Comparison of ENCODE assay signal across 8 mouse cellular contexts in genomic region chr1:97038548-97038947, GRCm38 (mm10).
DNase-seq lines count a peak whose midpoint lies in the region; ATAC-seq lines count a peak whose summit lies in the region.

No protein-coding gene starts in this region.

- no peak for ATAC-seq in hindbrain, embryonic 14.5 days (ENCODE audit: low FRiP score)
- ATAC-seq in hindbrain, embryonic 12.5 days (ENCODE audit: low FRiP score): no peak
- no peak; the same call in 1 of the 2 replicates for ATAC-seq in midbrain, embryonic 14.5 days (ENCODE audit: low FRiP score, low TSS enrichment)

- no peaks in the 10 kb centered on the region for H3K36me3 ChIP-seq in hindbrain, embryonic 14.5 days (replicated peaks; ENCODE audit: control insufficient read depth, insufficient read depth)
- no peaks in the 10 kb centered on the region for H3K36me3 ChIP-seq in hindbrain, embryonic 12.5 days
- no peaks in the 10 kb centered on the region for H3K36me3 ChIP-seq in midbrain, embryonic 14.5 days (ENCODE audit: control insufficient read depth, insufficient read depth, low read length)
- H3K36me3 ChIP-seq in midbrain, embryonic 10.5 days: no peaks in the 10 kb centered on the region

- no peak overlapping the region for H3K4me3 ChIP-seq in hindbrain, embryonic 14.5 days (replicated peaks; ENCODE audit: low read length)
- no peak overlapping the region for H3K4me3 ChIP-seq in hindbrain, embryonic 12.5 days
- H3K4me3 ChIP-seq in midbrain, embryonic 14.5 days (replicated peaks; ENCODE audit: low read depth, low read length): no peak overlapping the region
- H3K4me3 ChIP-seq in midbrain, embryonic 10.5 days: no peak overlapping the region

- no peak overlapping the region for H3K9ac ChIP-seq in hindbrain, embryonic 14.5 days
- H3K9ac ChIP-seq in hindbrain, embryonic 12.5 days: no peak overlapping the region
- no peak overlapping the region for H3K9ac ChIP-seq in midbrain, embryonic 14.5 days (replicated peaks; ENCODE audit: low read length)

- H3K27me3 ChIP-seq in hindbrain, embryonic 14.5 days (ENCODE audit: control insufficient read depth, insufficient read depth, low read length): no peaks in the 10 kb centered on the region
- no peaks in the 10 kb centered on the region for H3K27me3 ChIP-seq in hindbrain, embryonic 12.5 days
- no peaks in the 10 kb centered on the region for H3K27me3 ChIP-seq in midbrain, embryonic 14.5 days (ENCODE audit: control insufficient read depth, insufficient read depth, low read length)
- no peaks in the 10 kb centered on the region for H3K27me3 ChIP-seq in midbrain, embryonic 10.5 days (ENCODE audit: low read depth, poor library complexity, severe bottlenecking)

- no peaks in the 10 kb centered on the region for H3K4me1 ChIP-seq in hindbrain, embryonic 14.5 days (replicated peaks; ENCODE audit: control insufficient read depth, insufficient read depth, low read length)
- H3K4me1 ChIP-seq in hindbrain, embryonic 12.5 days: no peaks in the 10 kb centered on the region
- H3K4me1 ChIP-seq in midbrain, embryonic 14.5 days (ENCODE audit: control insufficient read depth, insufficient read depth, low read length): no peaks in the 10 kb centered on the region
- no peaks in the 10 kb centered on the region for H3K4me1 ChIP-seq in midbrain, embryonic 10.5 days

- H3K9me3 ChIP-seq in hindbrain, embryonic 14.5 days (ENCODE audit: control insufficient read depth, low read length): no peaks in the 10 kb centered on the region
- no peaks in the 10 kb centered on the region for H3K9me3 ChIP-seq in hindbrain, embryonic 12.5 days (replicated peaks)
- H3K9me3 ChIP-seq in midbrain, embryonic 14.5 days (ENCODE audit: control insufficient read depth, low read length): no peaks in the 10 kb centered on the region
- H3K9me3 ChIP-seq in midbrain, embryonic 10.5 days (replicated peaks): no peaks in the 10 kb centered on the region

- H3K27ac ChIP-seq in hindbrain, embryonic 14.5 days: no peak overlapping the region
- H3K27ac ChIP-seq in hindbrain, embryonic 12.5 days: no peak overlapping the region
- no peak overlapping the region for H3K27ac ChIP-seq in midbrain, embryonic 14.5 days (replicated peaks; ENCODE audit: low read depth, low read length)
- H3K27ac ChIP-seq in midbrain, embryonic 10.5 days (replicated peaks): no peak overlapping the region

- DNase-seq in hindbrain, embryonic 14.5 days (ENCODE audit: low spot score): peak; percentile 72
- peak; percentile 84 for DNase-seq in midbrain, embryonic 14.5 days
- DNase-seq in midbrain, embryonic 10.5 days (ENCODE audit: low spot score): no peak
- peak; percentile 28 for DNase-seq in brain, embryonic 18.5 days (ENCODE audit: low read depth, low spot score)
- peak; percentile 53 for DNase-seq in mesoderm, embryonic 11.5 days (ENCODE audit: low read depth, low spot score)
- DNase-seq in cerebellum, adult 8-10 months: no peak
- no peak for DNase-seq in urinary bladder, postnatal 25 days (ENCODE audit: low spot score)

- no peak overlapping the region for H3K4me2 ChIP-seq in hindbrain, embryonic 14.5 days (replicated peaks)
- H3K4me2 ChIP-seq in hindbrain, embryonic 12.5 days (replicated peaks): no peak overlapping the region
- no peak overlapping the region for H3K4me2 ChIP-seq in midbrain, embryonic 14.5 days (ENCODE audit: low read length)

- 12% methylated on average over 2 of the region's 2 CpGs for WGBS in hindbrain, embryonic 14.5 days
- WGBS in hindbrain, embryonic 12.5 days: 14% methylated on average over 2 of the region's 2 CpGs
- 8% methylated on average over 2 of the region's 2 CpGs for WGBS in midbrain, embryonic 14.5 days
- WGBS in midbrain, embryonic 10.5 days: 18% methylated on average over 2 of the region's 2 CpGs

Comparison
In these comparisons a context has a peak if more than half of its experiments do, and no peak if none do; other contexts are left out.
1. DNase-seq: peak in hindbrain, embryonic 14.5 days (single experiment), midbrain, embryonic 14.5 days (single experiment), brain, embryonic 18.5 days (single experiment) and mesoderm, embryonic 11.5 days (single experiment); none in midbrain, embryonic 10.5 days (single experiment), cerebellum, adult 8-10 months (single experiment) and urinary bladder, postnatal 25 days (single experiment).